In the genomic region with DNA sequence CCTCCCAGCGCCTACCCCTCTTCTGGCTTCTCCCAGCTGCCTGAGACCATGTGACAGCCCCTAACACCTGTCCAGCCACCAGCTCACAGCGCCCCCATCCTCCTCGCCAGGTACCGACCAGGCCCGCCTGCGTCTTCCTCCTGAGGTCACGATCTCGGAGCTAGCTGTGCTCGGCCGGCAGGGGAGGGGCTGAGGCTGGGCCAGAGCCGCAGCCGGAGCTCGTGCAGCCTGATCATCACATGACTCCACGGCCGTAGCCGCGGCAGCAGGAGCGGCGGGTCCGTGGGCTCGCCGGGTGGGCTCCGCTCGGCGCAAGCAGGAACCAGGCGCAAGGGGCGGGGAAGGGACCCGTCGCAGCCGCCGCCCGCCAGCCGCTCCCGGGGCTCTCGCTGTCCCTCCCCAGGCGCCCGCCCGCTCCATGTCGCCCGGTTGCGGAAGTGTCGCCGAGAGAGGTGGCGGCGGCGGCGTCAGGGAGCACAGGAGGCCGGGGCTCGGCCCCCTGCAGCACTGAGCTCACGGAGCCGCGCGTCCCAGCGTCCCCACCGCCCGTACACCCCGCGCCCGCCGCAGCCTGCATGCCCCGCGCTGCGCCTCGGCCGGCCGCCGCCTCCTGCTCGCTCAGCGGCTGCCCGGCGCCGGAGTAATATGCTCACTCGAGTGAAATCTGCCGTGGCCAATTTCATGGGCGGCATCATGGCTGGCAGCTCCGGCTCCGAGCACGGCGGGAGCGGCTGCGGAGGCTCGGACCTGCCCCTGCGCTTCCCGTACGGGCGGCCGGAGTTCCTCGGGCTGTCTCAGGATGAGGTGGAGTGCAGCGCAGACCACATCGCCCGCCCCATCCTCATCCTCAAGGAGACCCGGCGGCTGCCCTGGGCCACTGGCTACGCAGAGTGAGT, we compare ENCODE assay signal across 7 mouse cellular contexts. TPM values are rescaled to one million over a fixed set of nuclear protein-coding genes. Genes with fewer than 3 reads are reported as not detected.
DNase-seq lines count a peak whose midpoint lies in the region; ATAC-seq and TF ChIP-seq lines count a peak whose summit lies in the region.

A gene (plus strand): TSS at position 222 of the 896 bp plus-strand sequence.

- peak; percentile 91 for ATAC-seq in embryonic facial prominence, embryonic 14.5 days (ENCODE audit: low read depth)
- peak; percentile 70 for ATAC-seq in heart, embryonic 11.5 days (replicated peaks; ENCODE audit: insufficient number of reproducible peaks, low FRiP score, low TSS enrichment)
- ATAC-seq in kidney, embryonic 15.5 days (replicated peaks; ENCODE audit: low FRiP score), result peak; percentile 90
- peak; percentile 81 for ATAC-seq in midbrain, postnatal 0 days (ENCODE audit: low FRiP score)

- H3K27ac ChIP-seq in embryonic facial prominence, embryonic 14.5 days (replicated peaks; ENCODE audit: low read depth, low read length), result 0 out of 2 replicates have a peak within 1 kb of the TSS, but pooled peaks have one; percentile 17
- no peak within 1 kb of the TSS for H3K27ac ChIP-seq in heart, embryonic 11.5 days (ENCODE audit: low read depth, low read length)
- peak within 1 kb of the TSS; percentile 89 for H3K27ac ChIP-seq in kidney, embryonic 15.5 days
- H3K27ac ChIP-seq in midbrain, postnatal 0 days (ENCODE audit: low read depth, low read length), result peak within 1 kb of the TSS; percentile 83

- H3K9me3 ChIP-seq in embryonic facial prominence, embryonic 14.5 days (ENCODE audit: control insufficient read depth, low read length), result no peaks in the 10 kb centered on the region
- no peaks in the 10 kb centered on the region for H3K9me3 ChIP-seq in heart, embryonic 11.5 days (replicated peaks; ENCODE audit: control insufficient read depth, low read length)
- no peaks in the 10 kb centered on the region for H3K9me3 ChIP-seq in kidney, embryonic 15.5 days (replicated peaks)
- H3K9me3 ChIP-seq in midbrain, postnatal 0 days (ENCODE audit: low read length), result no peaks in the 10 kb centered on the region

- peaks cover 9% of the 10 kb centered on the region; the same call in 1 of the 2 replicates for H3K4me1 ChIP-seq in embryonic facial prominence, embryonic 14.5 days (ENCODE audit: control insufficient read depth, insufficient read depth, low read length)
- peaks cover 7% of the 10 kb centered on the region; the same call in 1 of the 2 replicates for H3K4me1 ChIP-seq in heart, embryonic 11.5 days (ENCODE audit: control insufficient read depth, insufficient read depth, low read length)
- H3K4me1 ChIP-seq in kidney, embryonic 15.5 days, result peaks cover 20% of the 10 kb centered on the region
- H3K4me1 ChIP-seq in midbrain, postnatal 0 days (ENCODE audit: insufficient read depth, low read length), result no peaks in the 10 kb centered on the region

- under 1% methylated on average over 24 of the region's 94 CpGs for WGBS in embryonic facial prominence, embryonic 14.5 days
- WGBS in heart, embryonic 11.5 days (ENCODE audit: insufficient replicate concordance), result under 1% methylated on average over 92 of the region's 94 CpGs
- under 1% methylated on average over 91 of the region's 94 CpGs for WGBS in kidney, embryonic 15.5 days
- 1% methylated on average over 53 of the region's 94 CpGs for WGBS in midbrain, postnatal 0 days

- TF ChIP-seq CTCF in midbrain, postnatal 0 days (IDR thresholded peaks at IDR 0.05), result peak; percentile 67

- H3K36me3 ChIP-seq in embryonic facial prominence, embryonic 14.5 days (ENCODE audit: control insufficient read depth, insufficient read depth, low read length), result no peaks in the 10 kb centered on the region
- H3K36me3 ChIP-seq in heart, embryonic 11.5 days (ENCODE audit: control insufficient read depth, insufficient read depth, low read length), result no peaks in the 10 kb centered on the region
- no peaks in the 10 kb centered on the region for H3K36me3 ChIP-seq in kidney, embryonic 15.5 days
- H3K36me3 ChIP-seq in midbrain, postnatal 0 days (ENCODE audit: insufficient read depth, low read length), result no peaks in the 10 kb centered on the region

- peaks cover 14% of the 10 kb centered on the region; the same call in 1 of the 2 replicates for H3K27me3 ChIP-seq in embryonic facial prominence, embryonic 14.5 days (replicated peaks; ENCODE audit: control insufficient read depth, insufficient read depth, low read length)
- H3K27me3 ChIP-seq in heart, embryonic 11.5 days (ENCODE audit: control insufficient read depth, insufficient read depth, low read length), result peaks cover 8% of the 10 kb centered on the region; the same call in 1 of the 2 replicates
- H3K27me3 ChIP-seq in kidney, embryonic 15.5 days, result peaks cover 20% of the 10 kb centered on the region
- no peaks in the 10 kb centered on the region for H3K27me3 ChIP-seq in midbrain, postnatal 0 days (ENCODE audit: insufficient read depth, low read length)

- H3K9ac ChIP-seq in embryonic facial prominence, embryonic 14.5 days (ENCODE audit: low read depth, low read length), result peak within 1 kb of the TSS; percentile 75
- H3K9ac ChIP-seq in heart, embryonic 11.5 days (ENCODE audit: low read depth, low read length), result peak within 1 kb of the TSS; percentile 80
- peak within 1 kb of the TSS; percentile 86 for H3K9ac ChIP-seq in kidney, embryonic 15.5 days
- H3K9ac ChIP-seq in midbrain, postnatal 0 days (replicated peaks; ENCODE audit: low read length, poor library complexity, severe bottlenecking), result peak within 1 kb of the TSS; percentile 85

- peak within 1 kb of the TSS; percentile 76 for H3K4me3 ChIP-seq in embryonic facial prominence, embryonic 14.5 days (ENCODE audit: low read depth, low read length)
- H3K4me3 ChIP-seq in heart, embryonic 11.5 days (ENCODE audit: low read depth, low read length), result peak within 1 kb of the TSS; percentile 77
- peak within 1 kb of the TSS; percentile 86 for H3K4me3 ChIP-seq in kidney, embryonic 15.5 days (replicated peaks)
- peak within 1 kb of the TSS; percentile 86 for H3K4me3 ChIP-seq in midbrain, postnatal 0 days (ENCODE audit: low read depth, low read length)

- DNase-seq in adrenal gland, postnatal 36 days, result peak; percentile 85 to 87
- DNase-seq in embryonic facial prominence, embryonic 14.5 days (ENCODE audit: low spot score), result peak; percentile 67
- DNase-seq in liver, result peak; percentile 63
- DNase-seq in midbrain, postnatal 0 days (ENCODE audit: low spot score), result peak; percentile 77
- DNase-seq in spleen, postnatal 14 days (ENCODE audit: low spot score in 2 of 2), result peak; percentile 25 to 32

- peak within 1 kb of the TSS; percentile 84 for H3K4me2 ChIP-seq in embryonic facial prominence, embryonic 14.5 days (ENCODE audit: low read depth, low read length)
- H3K4me2 ChIP-seq in heart, embryonic 11.5 days, result peak within 1 kb of the TSS; percentile 92
- H3K4me2 ChIP-seq in kidney, embryonic 15.5 days, result peak within 1 kb of the TSS; percentile 94
- peak within 1 kb of the TSS; percentile 93 for H3K4me2 ChIP-seq in midbrain, postnatal 0 days (ENCODE audit: low read depth, low read length, poor library complexity, severe bottlenecking)

RNA-seq across cellular contexts. Expression of the gene that starts here (rescaled TPM):
- 10 to 100 TPM; 17.6 to 35.3 TPM for total RNA-seq in adrenal gland, postnatal 36 days (2021)
- 5.1 and 5.2 TPM in 2 replicates for polyA plus RNA-seq in embryonic facial prominence, embryonic 14.5 days (2014; fragmentation: Nextera tagmentation; extraction: Ambion mirVana)
- polyA plus RNA-seq in heart, embryonic 11.5 days (2014; fragmentation: Nextera tagmentation; extraction: Ambion mirVana), result 3.2 and 3.9 TPM in 2 replicates
- 20.2 and 22.1 TPM in 2 replicates for polyA plus RNA-seq in kidney, embryonic 15.5 days (2015; fragmentation: Nextera tagmentation; extraction: Ambion mirVana)
- 34.8 and 42.8 TPM in 2 replicates for total RNA-seq in midbrain, postnatal 0 days (2014; rRNA removed)
- 25.9 and 28.0 TPM in 2 replicates for polyA plus RNA-seq in midbrain, postnatal 0 days (2015; fragmentation: Nextera tagmentation; extraction: Ambion mirVana)

Comparison
In these comparisons a context has a peak if more than half of its experiments do, and no peak if none do; other contexts are left out.
1. DNase-seq: peak in every context shown above with its lines; median percentile 86 in adrenal gland, postnatal 36 days; 77 in midbrain, postnatal 0 days; 67 in embryonic facial prominence, embryonic 14.5 days; 63 in liver; 28 in spleen, postnatal 14 days.